Mouse (Mus musculus) layer of hippocampus, postnatal 10 days (tissue): ENCODE data around the gene Foxp1. TPM values are rescaled to one million over a fixed set of nuclear protein-coding genes. Genes with fewer than 3 reads are reported as not detected.

Experiments used
- DNase-seq, 2 experiments: peaks; one replicate each; pipeline ENCODE4 v3.0.0; 2021; ENCODE audit warnings: low spot score in 2 of 2
- total RNA-seq, 2 experiments: library from RNA; stranded (reverse); gene quantifications; 2 replicates each; pipeline ENCODE4 v1.2.3; 2021

The Foxp1 gene
- total RNA-seq, 2 experiments from 2014 or later: 139 to 149 TPM

GRCm38 (mm10) chr6:99265945-99266656 is 256.4 kb downstream of the Foxp1 start:
- DNase-seq: peak in 1 of 2 experiments; percentile 27

- DNase-seq: no peak
Measured at GRCm38 (mm10) chr6:99265173-99265572, 257.3 kb downstream of the Foxp1 start.

GRCm38 (mm10) chr6:99264192-99265093 is 258.1 kb downstream of the Foxp1 start:
- no peak for DNase-seq

GRCm38 (mm10) chr6:99263886-99264185 is 258.7 kb downstream of the Foxp1 start:
- DNase-seq: no peak

GRCm38 (mm10) chr6:99263061-99263885 is 259.2 kb downstream of the Foxp1 start:
- no peak for DNase-seq

GRCm38 (mm10) chr6:99261737-99262130 is 260.8 kb downstream of the Foxp1 start:
- DNase-seq: no peak

GRCm38 (mm10) chr6:99260941-99261736 is 261.4 kb downstream of the Foxp1 start:
- no peak for DNase-seq

- no peak for DNase-seq
Measured at GRCm38 (mm10) chr6:99258346-99258745, 264.2 kb downstream of the Foxp1 start.

GRCm38 (mm10) chr6:99257676-99258075 is 264.8 kb downstream of the Foxp1 start:
- DNase-seq: no peak

GRCm38 (mm10) chr6:99253331-99253730 is 269.2 kb downstream of the Foxp1 start:
- DNase-seq: no peak

GRCm38 (mm10) chr6:99252816-99253215 is 269.7 kb downstream of the Foxp1 start:
- no peak for DNase-seq

- no peak for DNase-seq
Measured at GRCm38 (mm10) chr6:99251924-99252323, 270.6 kb downstream of the Foxp1 start.

- no peak for DNase-seq
Measured at GRCm38 (mm10) chr6:99251222-99251621, 271.3 kb downstream of the Foxp1 start.

GRCm38 (mm10) chr6:99249496-99250030 is 273.0 kb downstream of the Foxp1 start:
- no peak for DNase-seq

- no peak for DNase-seq
Measured at GRCm38 (mm10) chr6:99248396-99248795, 274.1 kb downstream of the Foxp1 start.

GRCm38 (mm10) chr6:99241625-99242395 is 280.7 kb downstream of the Foxp1 start:
- no peak for DNase-seq

GRCm38 (mm10) chr6:99240764-99241163 is 281.8 kb downstream of the Foxp1 start:
- no peak for DNase-seq

GRCm38 (mm10) chr6:99235588-99235987 is 286.9 kb downstream of the Foxp1 start:
- DNase-seq: no peak

- no peak for DNase-seq
Measured at GRCm38 (mm10) chr6:99233411-99233810, 289.1 kb downstream of the Foxp1 start.
